Mouse (Mus musculus) urinary bladder, postnatal 25 days (tissue): ENCODE results near the gene Tas2r139.
"Not testable (repeated sequence)": the region's sequence is repeated elsewhere in the genome, so short reads cannot be mapped to it uniquely, and the experiment has no call there.

ENCODE experiments used
- DNase-seq: peaks from one replicate; pipeline ENCODE4 v3.0.0; 2022; ENCODE audit warnings: low spot score

The Tas2r139 gene

GRCm38 (mm10) chr6:42140636-42141035 is at the start of gene Tas2r139:
Tas2r139 (plus strand) TSS chr6:42140936.
- DNase-seq = no peak

- not testable (repeated sequence) for DNase-seq
These were observed 10.4 kb downstream of the Tas2r139 start for GRCm38 (mm10) chr6:42151115-42151514.

DNA sequence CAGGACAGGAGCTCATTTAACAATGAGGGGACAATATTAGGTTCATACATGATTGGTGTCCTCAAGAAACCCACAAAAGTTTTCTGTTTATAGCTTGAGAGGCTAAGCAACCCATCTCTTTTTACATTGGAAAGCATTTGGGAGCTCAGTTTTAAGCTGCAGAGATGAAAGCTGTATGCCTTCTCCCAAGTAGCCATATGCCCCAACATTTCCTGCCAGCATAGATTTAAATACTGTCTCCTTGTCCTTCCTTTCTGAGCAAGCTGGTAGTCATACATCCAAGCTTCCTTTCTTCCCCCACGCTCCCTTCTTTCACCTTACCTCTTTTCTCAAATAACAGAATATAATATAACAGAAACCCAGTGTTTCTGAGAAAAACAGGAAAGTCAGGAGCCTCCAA is 41.7 kb downstream of the Tas2r139 start:
- no peak for DNase-seq

DNA sequence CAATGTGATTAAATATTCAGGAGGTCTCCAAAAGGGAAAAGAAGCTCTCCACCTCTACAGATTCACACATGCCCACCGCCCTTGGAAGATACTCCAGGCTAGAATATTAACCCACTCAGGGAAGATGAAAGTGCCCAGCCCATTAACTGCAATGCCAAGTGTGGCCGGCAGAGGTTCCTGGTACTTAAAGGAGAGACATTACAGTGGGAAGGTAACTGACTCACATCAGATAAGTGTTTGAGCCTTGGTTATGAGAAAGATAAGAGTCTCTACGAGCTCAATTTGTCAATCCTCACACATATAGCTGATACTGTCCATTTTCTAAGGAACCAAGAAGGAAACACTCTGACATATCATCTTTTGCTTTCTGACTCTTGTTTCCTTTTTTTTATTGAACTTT is 45.5 kb downstream of the Tas2r139 start:
- no peak for DNase-seq
